Mouse (Mus musculus) MEL (cell line): ENCODE data around the gene Osbpl9.

Source experiments
- BHLHE40 ChIP-seq: IDR thresholded peaks from 2 replicates; pipeline ENCODE4 v1.6.1; 2012; ENCODE audit warnings: low read depth, mild to moderate bottlenecking, inconsistent platforms, low read length, improper control_type of control experiment, borderline replicate concordance
- CTCF ChIP-seq, 3 experiments: IDR thresholded peaks in 2 of 3; conservative IDR thresholded peaks in 1 of 3; 2 replicates each; pipeline ENCODE4 v1.5.1; 2011 to 2012; ENCODE audit warnings: low read length in 3 of 3, low read depth in 2 of 3, mild to moderate bottlenecking in 2 of 3, improper control_type of control experiment in 1 of 3, inconsistent platforms in 1 of 3, mixed read lengths in 1 of 3, moderate library complexity in 1 of 3; ENCODE audit not compliant: control insufficient read depth in 1 of 3, insufficient read depth in 1 of 3, poor library complexity in 1 of 3, severe bottlenecking in 1 of 3
- EP300 ChIP-seq, 2 experiments: IDR thresholded peaks; 2 replicates each; pipeline ENCODE4 v1.6.1; 2011; ENCODE audit warnings: improper control_type of control experiment in 2 of 2, low read length in 2 of 2, low read depth in 1 of 2, mild to moderate bottlenecking in 1 of 2
- KAT2A ChIP-seq: conservative IDR thresholded peaks from 2 replicates; pipeline ENCODE4 v1.6.1; 2012; ENCODE audit warnings: low read depth, low read length, improper control_type of control experiment, inconsistent platforms
- MYC ChIP-seq: IDR thresholded peaks from 2 replicates; pipeline ENCODE4 v1.6.1; 2011; ENCODE audit warnings: low read depth, mild to moderate bottlenecking, low read length, improper control_type of control experiment, moderate library complexity
- NELFE ChIP-seq: IDR thresholded peaks from 2 replicates; pipeline ENCODE4 v1.6.1; 2011; ENCODE audit warnings: low read depth, low read length, improper control_type of control experiment
- POLR2A ChIP-seq, 2 experiments: IDR thresholded peaks; 2 replicates each; pipeline ENCODE4 v1.6.1; 2011 to 2012; ENCODE audit warnings: low read length in 2 of 2, mild to moderate bottlenecking in 2 of 2, control low read depth in 1 of 2, improper control_type of control experiment in 1 of 2, low read depth in 1 of 2, moderate library complexity in 1 of 2; ENCODE audit not compliant: control insufficient read depth in 1 of 2, insufficient read depth in 1 of 2, poor library complexity in 1 of 2
- POLR2AphosphoS2 ChIP-seq: IDR thresholded peaks from 2 replicates; pipeline ENCODE4 v1.6.1; 2011; ENCODE audit warnings: low read length, improper control_type of control experiment
- TAL1 ChIP-seq: IDR thresholded peaks from 2 replicates; pipeline ENCODE4 v1.6.1; 2012; ENCODE audit warnings: mild to moderate bottlenecking, inconsistent platforms, low read length, moderate library complexity, mixed read lengths
- TCF12 ChIP-seq: IDR thresholded peaks from 2 replicates; pipeline ENCODE4 v1.6.1; 2014; ENCODE audit warnings: low read depth, mild to moderate bottlenecking, inconsistent platforms, low read length, improper control_type of control experiment, moderate library complexity
- UBTF ChIP-seq: IDR thresholded peaks from 2 replicates; pipeline ENCODE4 v1.6.1; 2012; ENCODE audit warnings: low read depth, mild to moderate bottlenecking, inconsistent platforms, low read length, improper control_type of control experiment, moderate library complexity, borderline replicate concordance; ENCODE audit not compliant: insufficient read depth
- USF1 ChIP-seq: IDR thresholded peaks from 2 replicates; pipeline ENCODE4 v1.6.1; 2014; ENCODE audit warnings: low read depth, mild to moderate bottlenecking, inconsistent platforms, low read length, improper control_type of control experiment, moderate library complexity
- ZC3H11A ChIP-seq: IDR thresholded peaks from 2 replicates; pipeline ENCODE4 v1.6.1; 2012; ENCODE audit warnings: low read depth, mild to moderate bottlenecking, inconsistent platforms, low read length, improper control_type of control experiment
- ZKSCAN1 ChIP-seq: IDR thresholded peaks from 2 replicates; pipeline ENCODE4 v1.6.1; 2012; ENCODE audit warnings: low read depth, mild to moderate bottlenecking, inconsistent platforms, low read length, improper control_type of control experiment, moderate library complexity

DNA sequence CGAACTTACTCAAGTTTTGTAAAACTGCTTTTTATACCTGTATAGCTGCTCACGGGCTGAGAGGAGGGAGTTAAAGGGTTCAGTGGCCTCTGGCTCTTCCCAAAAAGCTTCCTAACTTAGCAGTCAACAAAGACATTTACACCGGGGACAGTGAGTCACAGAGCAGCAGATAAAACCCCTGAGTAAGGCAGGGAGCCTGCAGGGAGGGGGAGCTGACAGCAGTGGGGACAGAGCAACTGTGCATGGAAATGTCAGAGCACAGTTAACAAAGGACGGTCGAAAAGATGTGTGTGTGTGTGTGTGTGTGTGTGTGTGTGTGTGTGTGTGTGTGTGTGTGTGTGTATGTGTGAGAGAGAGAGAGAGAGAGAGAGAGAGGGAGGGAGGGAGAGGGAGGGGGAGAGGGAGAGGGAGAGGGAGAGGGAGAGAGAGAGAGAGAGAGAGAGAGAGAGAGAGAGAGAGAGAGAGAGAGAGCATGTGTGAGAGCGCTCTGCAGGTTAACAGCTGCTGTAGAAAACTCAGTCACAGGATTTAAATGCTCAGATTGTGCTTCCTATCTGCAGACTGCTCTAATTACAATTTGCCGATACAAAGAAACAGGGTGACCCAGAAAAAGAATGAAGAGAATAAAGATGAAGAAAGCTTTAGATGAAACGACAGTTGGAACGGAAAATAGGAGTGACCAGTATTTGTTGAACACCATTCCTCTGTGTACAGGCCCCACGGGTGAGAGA is 75.1 kb downstream of the Osbpl9 start:
- no peak for TF ChIP-seq CTCF (IDR thresholded peaks at IDR 0.05 in 2 of 3, conservative IDR thresholded peaks at IDR 0.05 in 1 of 3; ENCODE audit: control insufficient read depth in 1 of 3, insufficient read depth in 1 of 3, low read depth in 2 of 3, low read length in 3 of 3, poor library complexity in 1 of 3, severe bottlenecking in 1 of 3)
- no peak for TF ChIP-seq NELFE
- no peak for TF ChIP-seq POLR2AphosphoS2
- no peak for TF ChIP-seq ZC3H11A
- no peak for TF ChIP-seq BHLHE40
- TF ChIP-seq ZKSCAN1, result no peak
- TF ChIP-seq KAT2A, result no peak
- TF ChIP-seq UBTF, result no peak
- no peak for TF ChIP-seq MYC
- no peak for TF ChIP-seq EP300 (IDR thresholded peaks at IDR 0.05; ENCODE audit: low read depth in 1 of 2, low read length in 2 of 2)
- TF ChIP-seq TAL1, result no peak
- no peak for TF ChIP-seq USF1
- TF ChIP-seq POLR2A (IDR thresholded peaks at IDR 0.05; ENCODE audit: control insufficient read depth in 1 of 2, insufficient read depth in 1 of 2, low read depth in 1 of 2, low read length in 2 of 2, poor library complexity in 1 of 2), result no peak
- TF ChIP-seq TCF12, result no peak
